Mouse (Mus musculus): ENCODE data around the gene Pofut1.

GRCm38 (mm10) chr2:153318408-153318807, 77.1 kb downstream of the Pofut1 start:
- TF ChIP-seq CTCF (conservative IDR thresholded peaks at IDR 0.05; ENCODE audit: insufficient read depth, insufficient read length, low read depth, low read length): no peak
- TF ChIP-seq POLR2A (IDR thresholded peaks at IDR 0.05; ENCODE audit: low read depth, low read length): no peak

Data from kidney, adult 2 months (tissue).